Mouse (Mus musculus): ENCODE results near the gene Cx3cr1. TPM values are rescaled to one million over a fixed set of nuclear protein-coding genes. Genes with fewer than 3 reads are reported as not detected.

The Cx3cr1 gene
- polyA plus RNA-seq, 1 experiment from 2014 or later = 5.4 TPM

DNA sequence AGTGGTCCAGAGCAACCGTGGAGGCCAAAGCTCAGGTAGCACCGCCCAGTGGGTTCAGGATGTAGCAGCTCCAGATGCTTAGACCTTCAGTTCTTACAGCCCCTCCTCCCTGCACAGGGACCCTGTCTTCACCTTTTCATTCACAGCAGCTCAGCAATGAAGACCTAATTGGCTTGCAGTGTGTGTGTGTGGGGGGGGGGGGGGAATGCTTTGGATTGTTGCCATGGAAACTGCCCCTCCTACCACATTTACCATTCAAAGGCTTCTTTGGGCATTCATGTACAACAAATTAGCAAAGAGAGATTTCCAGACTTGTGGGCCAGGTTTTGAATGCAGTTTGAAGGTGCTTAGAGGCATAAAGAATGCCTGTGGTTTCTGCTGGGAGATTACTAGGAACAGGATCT, 180.8 kb downstream of the Cx3cr1 start:
- 66% methylated on average over 2 of the region's 2 CpGs for WGBS (ENCODE audit: insufficient replicate concordance)
- no peaks in the 10 kb centered on the region for H3K36me3 ChIP-seq
- ATAC-seq = no peak

DNA sequence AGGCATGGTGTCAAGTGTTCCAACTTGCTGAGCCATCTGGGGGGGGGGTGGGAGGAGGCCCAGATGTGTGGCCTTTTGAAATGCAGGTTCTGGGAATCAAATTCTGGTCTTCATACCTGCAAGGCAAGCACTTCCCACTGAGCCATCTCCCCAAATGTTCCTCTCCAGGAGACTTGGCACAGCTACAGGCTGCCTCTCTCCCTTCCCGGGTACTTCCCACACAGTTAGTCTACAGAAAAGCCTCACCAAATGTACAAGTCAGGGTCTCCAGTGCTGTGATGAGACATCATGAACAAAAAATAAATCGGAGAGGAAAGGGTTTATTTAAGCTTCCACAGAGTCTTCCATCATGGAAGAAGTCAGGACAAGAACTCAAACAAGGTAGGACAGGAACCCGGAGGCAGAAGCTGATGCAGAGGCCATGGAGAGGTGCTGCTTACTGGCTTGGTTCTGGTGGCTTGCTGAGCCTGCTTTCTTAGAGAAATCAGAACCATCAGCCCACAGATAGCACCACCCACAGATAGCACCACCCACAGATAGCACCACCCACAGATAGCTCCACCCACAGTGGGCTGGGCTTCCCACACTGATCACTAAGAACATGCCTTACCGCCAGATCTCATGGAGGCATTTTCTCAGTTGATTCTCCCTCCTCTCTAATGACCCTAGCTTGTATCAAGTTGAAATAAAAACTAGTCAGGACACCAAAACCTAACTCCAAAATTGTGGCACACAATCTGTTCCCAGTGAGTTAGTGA, 182.4 kb downstream of the Cx3cr1 start:
- no peaks in the 10 kb centered on the region for H3K9me3 ChIP-seq (replicated peaks)
- H3K9ac ChIP-seq = no peak overlapping the region
- H3K4me1 ChIP-seq = peaks cover 6% of the 10 kb centered on the region; the same call in 1 of the 2 replicates
- no peak overlapping the region for H3K4me3 ChIP-seq
- ATAC-seq = 0 out of 2 replicates have a peak, but pooled peaks have one; percentile 32
- no peaks in the 10 kb centered on the region for H3K36me3 ChIP-seq
- H3K4me2 ChIP-seq = no peak overlapping the region
- no peak overlapping the region for H3K27ac ChIP-seq
- H3K27me3 ChIP-seq (replicated peaks) = no peaks in the 10 kb centered on the region
- 61% methylated on average over 4 of the region's 4 CpGs for WGBS (ENCODE audit: insufficient replicate concordance)

More for the DNA sequence above, 180.8 kb downstream of the Cx3cr1 start:
- Histone ChIP-seq H3K9me3 (replicated peaks) (no peaks in the 10 kb centered on the region), H3K27me3 (replicated peaks) (no peaks in the 10 kb centered on the region), H3K4me3 (no peak overlapping the region), H3K27ac (no peak overlapping the region), H3K4me1 (peaks cover 8% of the 10 kb centered on the region; the same call in 1 of the 2 replicates), H3K4me2 (no peak overlapping the region), H3K9ac (no peak overlapping the region)

DNA sequence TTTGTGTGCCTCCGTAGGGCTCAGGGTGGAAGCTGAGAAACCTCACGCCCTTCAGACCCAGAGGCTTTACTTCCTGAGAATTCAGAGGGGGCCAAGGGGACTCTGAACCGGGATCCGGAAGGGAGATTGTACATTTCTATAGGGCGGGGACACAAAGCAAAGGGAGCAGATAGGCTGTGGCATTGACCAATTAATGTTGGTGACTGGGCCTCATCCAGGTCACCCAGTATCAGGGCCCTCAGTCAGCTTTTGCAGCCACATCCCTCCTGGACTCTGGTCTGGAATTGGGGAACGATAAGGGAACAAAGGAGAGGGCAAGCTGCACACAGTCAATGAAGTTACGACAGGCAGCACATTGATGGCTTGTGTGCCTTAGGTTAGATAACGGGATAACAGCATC, 215.5 kb downstream of the Cx3cr1 start:
- no peak for ATAC-seq
- Histone ChIP-seq H3K4me1 (no peaks in the 10 kb centered on the region), H3K9ac (no peak overlapping the region), H3K9me3 (replicated peaks) (no peaks in the 10 kb centered on the region), H3K27me3 (replicated peaks) (no peaks in the 10 kb centered on the region), H3K36me3 (no peaks in the 10 kb centered on the region), H3K27ac (no peak overlapping the region), H3K4me3 (no peak overlapping the region), H3K4me2 (no peak overlapping the region)
- WGBS (ENCODE audit: insufficient replicate concordance) = 60% methylated on average over 8 of the region's 8 CpGs

DNA sequence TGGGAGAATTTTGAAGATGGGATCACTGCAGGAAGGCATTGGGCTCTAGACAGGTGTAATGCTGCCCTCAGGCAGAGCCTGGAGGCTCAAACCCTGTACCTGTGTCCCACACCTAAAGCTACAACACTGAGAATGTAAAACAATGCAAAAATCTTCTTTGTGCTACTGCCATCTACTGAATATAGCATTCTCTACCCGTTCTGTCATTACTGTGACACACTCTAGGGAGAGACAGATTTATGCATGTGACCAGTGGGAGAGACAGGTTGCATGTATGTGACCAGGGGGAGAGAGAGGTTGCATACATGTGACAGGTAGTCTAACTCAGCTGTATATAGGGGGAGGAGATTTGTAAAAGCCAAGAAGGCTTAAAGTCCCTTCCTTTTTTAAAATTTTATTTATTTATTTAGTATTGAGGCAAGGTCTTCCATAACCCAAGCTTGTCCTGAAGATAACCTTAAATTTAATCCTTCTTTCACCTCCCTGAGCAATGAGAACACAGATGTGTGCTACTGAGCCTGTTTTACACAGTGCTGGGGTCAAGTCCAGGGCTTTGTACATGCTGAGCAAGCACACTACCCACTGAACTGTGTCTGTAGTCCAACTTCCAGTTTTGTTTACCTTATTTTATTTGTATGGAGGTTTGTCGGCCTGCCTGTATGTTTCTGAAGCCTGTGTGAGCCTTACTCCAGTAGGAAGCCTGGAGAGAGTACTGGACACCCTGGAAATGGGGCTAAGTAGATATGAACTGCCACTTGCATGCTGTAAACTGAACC, 216.4 kb downstream of the Cx3cr1 start:
- Histone ChIP-seq H3K9ac (no peak overlapping the region), H3K9me3 (replicated peaks) (no peaks in the 10 kb centered on the region), H3K36me3 (no peaks in the 10 kb centered on the region), H3K4me3 (no peak overlapping the region), H3K27ac (no peak overlapping the region), H3K4me2 (no peak overlapping the region), H3K4me1 (no peaks in the 10 kb centered on the region), H3K27me3 (replicated peaks) (no peaks in the 10 kb centered on the region)
- ATAC-seq = no peak
- 58% methylated on average over 2 of the region's 2 CpGs for WGBS (ENCODE audit: insufficient replicate concordance)

DNA sequence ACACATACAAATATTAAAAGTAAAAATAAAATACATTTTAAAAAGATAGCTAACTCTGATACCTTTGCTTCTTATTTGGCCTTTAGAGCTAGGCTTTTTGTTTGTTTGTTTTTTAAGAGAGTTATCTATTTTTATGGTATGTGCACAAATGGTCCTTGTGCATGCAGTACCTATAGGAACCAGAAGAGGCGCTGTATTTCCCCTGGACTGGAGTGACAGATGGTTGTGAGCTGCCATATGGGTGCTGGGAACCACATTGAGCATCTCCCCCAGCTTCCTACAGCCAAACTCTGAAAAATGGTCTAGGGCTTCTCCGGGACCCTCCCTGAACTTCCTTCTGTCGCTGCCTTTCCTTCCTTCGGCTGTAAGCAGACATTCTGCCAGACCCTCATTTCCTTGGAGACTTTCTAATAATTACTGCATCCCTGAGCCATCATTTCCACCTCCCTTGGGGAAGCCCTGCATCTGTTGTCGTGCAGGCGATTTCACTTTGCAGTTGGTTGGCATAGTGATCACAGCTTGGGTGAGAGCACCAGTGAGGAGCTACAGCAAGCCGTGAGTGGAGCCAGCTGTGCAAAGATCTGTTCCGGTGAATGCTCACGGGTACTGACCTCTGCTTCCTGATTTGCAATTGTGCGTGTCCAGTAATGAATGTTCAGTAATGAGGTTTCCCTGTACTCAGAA, 217.2 kb downstream of the Cx3cr1 start:
- Histone ChIP-seq H3K9ac (no peak overlapping the region), H3K27me3 (replicated peaks) (no peaks in the 10 kb centered on the region), H3K4me1 (no peaks in the 10 kb centered on the region), H3K27ac (no peak overlapping the region), H3K9me3 (replicated peaks) (no peaks in the 10 kb centered on the region), H3K4me3 (no peak overlapping the region), H3K36me3 (no peaks in the 10 kb centered on the region), H3K4me2 (no peak overlapping the region)
- WGBS (ENCODE audit: insufficient replicate concordance) = 69% methylated on average over 10 of the region's 10 CpGs
- ATAC-seq = no peak

Other genes with a start within 250 kb of the Cx3cr1 start
- gene Scn11a, start 244.4 kb downstream of the Cx3cr1 start, polyA plus RNA-seq (2016; fragmentation: Nextera tagmentation; extraction: Ambion mirVana) = 0.04 and 0.06 TPM in 2 replicates
- 32.9 and 33.7 TPM in 2 replicates for gene Wdr48, start 175.0 kb downstream of the Cx3cr1 start, polyA plus RNA-seq (2016; fragmentation: Nextera tagmentation; extraction: Ambion mirVana)
- gene Gorasp1, start 132.3 kb downstream of the Cx3cr1 start, polyA plus RNA-seq (2016; fragmentation: Nextera tagmentation; extraction: Ambion mirVana) = 14.9 and 15.9 TPM in 2 replicates
- 0.06 and 0.07 TPM in 2 replicates for gene Ttc21a, start 132.3 kb downstream of the Cx3cr1 start, polyA plus RNA-seq (2016; fragmentation: Nextera tagmentation; extraction: Ambion mirVana)
- 1.5 and 1.9 TPM in 2 replicates for gene Csrnp1, start 85.2 kb downstream of the Cx3cr1 start, polyA plus RNA-seq (2016; fragmentation: Nextera tagmentation; extraction: Ambion mirVana)
- 0.02 and 0.07 TPM in 2 replicates for gene Xirp1, start 46.3 kb downstream of the Cx3cr1 start, polyA plus RNA-seq (2016; fragmentation: Nextera tagmentation; extraction: Ambion mirVana)
- gene Ccr8, start 22.2 kb upstream of the Cx3cr1 start, polyA plus RNA-seq (2016; fragmentation: Nextera tagmentation; extraction: Ambion mirVana) = not detected in 2 replicates
- gene Slc25a38, start 40.5 kb upstream of the Cx3cr1 start, polyA plus RNA-seq (2016; fragmentation: Nextera tagmentation; extraction: Ambion mirVana) = 142 and 144 TPM in 2 replicates
- 1,191 and 1,263 TPM in 2 replicates for gene Rpsa, start 57.8 kb upstream of the Cx3cr1 start, polyA plus RNA-seq (2016; fragmentation: Nextera tagmentation; extraction: Ambion mirVana)
- not detected in 2 replicates for gene Mobp, start 79.8 kb upstream of the Cx3cr1 start, polyA plus RNA-seq (2016; fragmentation: Nextera tagmentation; extraction: Ambion mirVana)
- 0.04 TPM in 2 replicates for gene Myrip, start 231.6 kb upstream of the Cx3cr1 start, polyA plus RNA-seq (2016; fragmentation: Nextera tagmentation; extraction: Ambion mirVana)